ENCODE assay signal across 10 mouse cellular contexts in the genomic region with DNA sequence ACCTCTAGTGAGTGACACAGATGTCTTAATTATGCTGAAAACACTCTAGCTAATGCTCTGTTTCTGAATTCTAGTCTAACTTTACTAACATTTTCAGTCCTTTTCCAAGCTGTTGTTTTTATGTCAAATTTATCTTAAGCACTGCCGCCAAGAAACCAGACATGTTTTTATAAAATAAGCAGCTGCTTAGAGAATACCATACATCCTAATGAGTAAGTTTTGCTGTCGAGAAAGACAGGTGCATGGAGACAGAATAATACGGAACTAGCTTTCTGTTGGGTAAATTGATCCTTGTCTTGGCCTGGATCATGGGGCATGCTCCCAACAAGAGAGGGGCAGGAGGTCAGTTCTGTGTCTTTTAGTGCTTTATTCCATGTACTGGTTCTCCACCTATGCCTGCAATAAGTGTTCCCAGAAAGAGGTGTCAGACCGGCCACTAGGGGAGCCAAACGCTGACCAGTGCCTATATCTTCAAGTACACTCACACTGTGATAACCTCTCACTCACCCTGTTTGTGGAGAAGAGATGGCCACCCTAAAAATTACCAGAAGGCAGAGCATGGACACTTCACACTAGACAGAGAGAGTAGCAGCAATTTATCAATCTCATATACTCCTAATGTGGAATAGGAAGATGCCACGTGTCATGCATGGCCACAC.
A peak's percentile ranks its signal among the peaks of the same experiment; 100 is the strongest.
DNase-seq lines count a peak whose midpoint lies in the region; ATAC-seq and TF ChIP-seq lines count a peak whose summit lies in the region.
"Had no signal": no experiment of that assay in that cellular context is flagged by ENCODE, and none has a peak within 500 bp of the region (broad histone marks: within the 10 kb centered on the region; RNA-seq: fewer than 3 reads in every experiment).

No protein-coding gene starts in this region.

- no peaks in the 10 kb centered on the region for H3K27me3 ChIP-seq in cerebellum, adult 2 months (ENCODE audit: control insufficient read depth, insufficient read depth, low read length)
- H3K27me3 ChIP-seq: liver, embryonic 15.5 days; stomach, embryonic 15.5 days had no signal

- 64% methylated on average over 6 of the region's 6 CpGs for WGBS in cerebellum, adult 2 months

- TF ChIP-seq POLR2A in cerebellum, adult 2 months (IDR thresholded peaks at IDR 0.05; ENCODE audit: borderline replicate concordance, insufficient read depth, low read length) = no peak

- peak; percentile 14; the same call in 1 of the 2 replicates for TF ChIP-seq CTCF in cerebellum, adult 2 months (IDR thresholded peaks at IDR 0.05; ENCODE audit: borderline replicate concordance, insufficient read depth, low read depth, low read length)
- TF ChIP-seq CTCF in layer of hippocampus, adult 2 months (conservative IDR thresholded peaks at IDR 0.05) = peak; percentile 64

- no peak overlapping the region for H3K27ac ChIP-seq in cerebellum, adult 2 months (ENCODE audit: insufficient read depth, low read length)
- no peak overlapping the region for H3K27ac ChIP-seq in layer of hippocampus, adult 2 months
- H3K27ac ChIP-seq: liver, embryonic 15.5 days; stomach, embryonic 15.5 days had no signal

- no peaks in the 10 kb centered on the region for H3K4me1 ChIP-seq in cerebellum, adult 2 months (ENCODE audit: control insufficient read depth, insufficient read depth, low read length)
- H3K4me1 ChIP-seq: liver, embryonic 15.5 days; stomach, embryonic 15.5 days had no signal

- no peak overlapping the region for H3K4me3 ChIP-seq in cerebellum, adult 2 months (replicated peaks; ENCODE audit: insufficient read depth, low read depth, low read length)
- no peak overlapping the region for H3K4me3 ChIP-seq in layer of hippocampus, adult 2 months
- H3K4me3 ChIP-seq: liver, embryonic 15.5 days; stomach, embryonic 15.5 days had no signal

- ATAC-seq in common myeloid progenitor, adult 5-6 weeks (replicated peaks; ENCODE audit: low read depth, poor library complexity, severe bottlenecking) = 0 out of 2 replicates have a peak, but pooled peaks have one; percentile 45
- no peak for ATAC-seq in erythroid progenitor cell, adult 5-6 weeks (replicated peaks; ENCODE audit: low FRiP score, poor library complexity, severe bottlenecking)

- DNase-seq in cerebellum, adult 2 months = peak in 1 of 2 experiments; percentile 0
- DNase-seq in cerebellum, adult 8-10 months = no peak
- DNase-seq in lung, adult 18-20 months = peak; percentile 3 to 4
- no peak for DNase-seq in lung, postnatal 25 days (ENCODE audit: low spot score)
- DNase-seq in layer of hippocampus, adult 2 months (ENCODE audit: low spot score in 2 of 2) = peak in 1 of 2 experiments; percentile 19
- peak; percentile 31 for DNase-seq in retina, embryonic 14.5 days (ENCODE audit: low spot score)

Comparison
In these comparisons a context has a peak if more than half of its experiments do, and no peak if none do; other contexts are left out.
1. DNase-seq: peak in lung, adult 18-20 months (2 of 2) and retina, embryonic 14.5 days (single experiment); none in cerebellum, adult 8-10 months (single experiment) and lung, postnatal 25 days (single experiment).